Mouse (Mus musculus) lung, embryonic 15.5 days (tissue): ENCODE measurements around the gene Klb. TPM values are rescaled to one million over a fixed set of nuclear protein-coding genes. Genes with fewer than 3 reads are reported as not detected.

ENCODE experiments used
- ATAC-seq: fragments of 200-750 bp; cut with Nextera tagmentation; 2 replicates; pipeline ENCODE4 v1.8.0; 2017; ENCODE audit warnings: moderate number of reproducible peaks, borderline replicate concordance; ENCODE audit not compliant: low FRiP score, low TSS enrichment; ENCODE audit errors: extremely low read depth
- H3K27ac ChIP-seq: fragments of 300-500 bp; sonication (generic); 2 replicates; pipeline ENCODE4 v1.5.1; 2015; ENCODE audit warnings: moderate library complexity, mild to moderate bottlenecking, inconsistent platforms
- H3K27me3 ChIP-seq: fragments of 300-500 bp; sonication (generic); 2 replicates; pipeline ENCODE4 v1.6.1; 2015; ENCODE audit warnings: inconsistent platforms
- H3K36me3 ChIP-seq: fragments of 300-500 bp; sonication (generic); 2 replicates; pipeline ENCODE4 v1.6.1; 2015; ENCODE audit warnings: inconsistent platforms
- H3K4me1 ChIP-seq: fragments of 300-500 bp; sonication (generic); 2 replicates; pipeline ENCODE4 v1.6.1; 2015; ENCODE audit warnings: inconsistent platforms
- H3K4me2 ChIP-seq: fragments of 300-500 bp; sonication (generic); 2 replicates; pipeline ENCODE4 v1.6.1; 2015; ENCODE audit warnings: inconsistent platforms, mild to moderate bottlenecking, moderate library complexity
- H3K4me3 ChIP-seq: fragments of 300-500 bp; sonication (generic); 2 replicates; pipeline ENCODE4 v1.5.1; 2015; ENCODE audit warnings: mild to moderate bottlenecking, inconsistent platforms
- H3K9ac ChIP-seq: fragments of 300-500 bp; sonication (generic); 2 replicates; pipeline ENCODE4 v1.6.1; 2015; ENCODE audit warnings: inconsistent platforms
- H3K9me3 ChIP-seq: fragments of 300-500 bp; sonication (generic); 2 replicates; pipeline ENCODE4 v1.6.1; 2016; ENCODE audit warnings: inconsistent platforms
- WGBS: fragments of 180-500 bp; shearing (Covaris S2); methylation state at CpG from one replicate; pipeline ENCODE4 v1.1.7; 2015; 5-methylcytosine and 5-hydroxymethylcytosine counted together
- polyA plus RNA-seq: library from polyadenylated mRNA; unstranded; fragments of >200 nt; fragmentation: Nextera tagmentation; extraction: Ambion mirVana; gene quantifications from 2 replicates; pipeline ENCODE4 v1.2.1, GENCODE M21; 2015

The Klb gene
- polyA plus RNA-seq, 1 experiment from 2014 or later, result not detected

DNA sequence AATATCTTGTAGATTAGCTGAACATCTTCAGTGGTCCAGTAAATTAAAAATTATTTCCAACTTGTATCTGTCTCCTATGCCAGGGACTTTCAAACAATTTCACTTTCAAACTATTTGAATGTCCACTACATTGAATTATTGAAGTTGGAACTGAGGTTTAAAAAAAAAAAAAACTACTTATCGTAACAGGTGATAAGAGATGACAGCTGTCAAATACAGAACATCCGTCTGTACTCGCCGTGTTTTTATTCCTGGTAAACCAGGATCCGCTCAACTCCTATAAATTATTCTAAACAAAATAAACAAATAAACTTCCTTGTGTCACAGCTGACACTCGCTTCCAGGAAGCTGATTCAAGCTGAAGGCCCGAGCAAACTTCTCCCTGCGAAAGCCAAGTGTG lies 13.3 kb upstream of the Klb start:
- H3K36me3 ChIP-seq, result no peaks in the 10 kb centered on the region
- no peak for ATAC-seq
- peak overlapping the region; percentile 83; the same call in 1 of the 2 replicates for H3K27ac ChIP-seq
- H3K9ac ChIP-seq, result peak overlapping the region; percentile 91
- H3K4me3 ChIP-seq, result peak overlapping the region; percentile 92
- peaks cover 17% of the 10 kb centered on the region for H3K4me1 ChIP-seq
- 2% methylated on average over 8 of the region's 8 CpGs for WGBS
- peak overlapping the region; percentile 67 for H3K4me2 ChIP-seq
- no peaks in the 10 kb centered on the region for H3K27me3 ChIP-seq
- no peaks in the 10 kb centered on the region for H3K9me3 ChIP-seq

DNA sequence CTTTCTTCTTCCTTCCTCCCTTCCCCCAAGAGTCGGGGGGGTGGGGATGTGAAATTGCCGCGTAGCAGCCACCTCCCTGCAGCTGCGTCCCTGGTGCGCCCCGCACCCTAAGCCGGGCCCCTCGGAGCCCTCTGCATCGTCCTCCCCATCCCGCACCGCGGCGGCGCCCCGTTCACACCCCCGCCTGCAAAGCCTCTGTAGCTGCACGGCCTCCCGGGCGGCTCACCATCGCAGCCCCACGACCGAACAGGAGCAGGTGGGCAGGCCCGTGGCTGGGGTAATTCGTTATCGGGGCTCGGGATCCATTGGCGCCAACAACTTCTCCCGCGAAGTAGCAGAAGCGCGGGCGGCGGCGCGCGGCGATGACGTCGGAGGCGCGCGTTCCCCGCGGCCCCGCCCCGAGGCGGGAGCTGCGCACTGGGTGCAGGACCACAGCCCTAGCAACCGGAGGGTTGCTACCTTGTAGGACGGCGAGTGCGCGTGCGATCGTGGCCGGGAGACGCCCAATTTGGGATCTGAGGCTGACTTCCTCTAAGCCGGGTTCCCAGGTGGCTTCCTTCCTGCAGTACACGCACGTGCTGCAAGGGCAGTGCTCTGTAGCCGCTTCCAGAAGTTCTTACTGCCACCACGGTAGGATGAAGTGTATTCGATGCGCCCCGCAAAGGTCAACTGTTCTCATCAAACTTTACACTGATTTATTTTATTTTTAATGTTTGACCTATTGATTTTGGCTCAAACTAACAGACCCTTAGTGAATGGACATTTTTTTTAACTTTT lies 12.6 kb upstream of the Klb start, which contains the start of gene Rfc1:
Rfc1 (minus strand) TSS at position 373 of the 777 bp plus-strand sequence.
- ATAC-seq, result peak; percentile 96
- Histone ChIP-seq H3K27me3 (no peaks in the 10 kb centered on the region), H3K4me3 (peak within 1 kb of the TSS; percentile 92), H3K9ac (peak within 1 kb of the TSS; percentile 91), H3K4me1 (peaks cover 17% of the 10 kb centered on the region), H3K27ac (peak within 1 kb of the TSS; percentile 83), H3K4me2 (peak within 1 kb of the TSS; percentile 67), H3K9me3 (no peaks in the 10 kb centered on the region), H3K36me3 (no peaks in the 10 kb centered on the region)
- under 1% methylated on average over 65 of the region's 65 CpGs for WGBS

DNA sequence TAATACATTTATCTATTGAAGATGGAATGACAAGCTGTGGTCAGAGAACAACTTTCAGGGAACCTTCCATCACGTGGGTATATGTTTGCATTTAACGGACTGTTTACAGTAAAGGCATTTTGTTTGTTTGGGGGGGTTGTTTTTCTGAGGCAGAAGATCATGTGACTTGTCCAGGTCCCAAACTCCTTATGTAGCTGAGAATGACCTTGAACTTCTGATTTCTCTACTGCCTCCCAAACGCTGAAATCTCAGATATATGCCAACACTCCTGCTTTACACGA lies 12.1 kb upstream of the Klb start:
- no peak for ATAC-seq
- Histone ChIP-seq H3K4me3 (peak overlapping the region; percentile 92), H3K27me3 (no peaks in the 10 kb centered on the region), H3K36me3 (no peaks in the 10 kb centered on the region), H3K9ac (peak overlapping the region; percentile 91; the same call in 1 of the 2 replicates), H3K4me1 (peaks cover 17% of the 10 kb centered on the region), H3K9me3 (no peaks in the 10 kb centered on the region), H3K4me2 (peak overlapping the region; percentile 67), H3K27ac (no peak overlapping the region)
- 22% methylated on average over 4 of the region's 4 CpGs for WGBS

DNA sequence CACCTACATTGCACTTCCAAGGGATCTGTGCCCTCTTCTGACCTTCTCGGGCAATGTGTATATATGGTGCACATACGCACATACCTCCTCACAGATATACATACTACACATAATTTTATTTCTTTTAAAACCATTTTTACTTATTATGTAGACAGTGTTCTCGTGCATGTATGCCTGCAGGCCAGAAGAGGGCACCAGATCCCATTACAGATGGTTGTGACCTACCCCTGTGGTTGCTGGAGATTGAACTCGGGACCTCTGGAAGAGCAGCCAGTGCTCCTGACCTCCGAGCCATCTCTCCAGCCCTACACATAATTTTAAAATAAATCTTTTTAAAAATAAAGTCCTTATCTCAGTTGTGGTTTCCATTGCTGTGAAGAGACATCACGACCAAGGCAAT lies 9.7 kb upstream of the Klb start:
- 78% methylated on average over 6 of the region's 6 CpGs for WGBS
- H3K27ac ChIP-seq, result no peak overlapping the region
- H3K9me3 ChIP-seq, result no peaks in the 10 kb centered on the region
- H3K4me1 ChIP-seq, result peaks cover 17% of the 10 kb centered on the region
- no peak for ATAC-seq
- H3K36me3 ChIP-seq, result no peaks in the 10 kb centered on the region
- no peak overlapping the region for H3K4me3 ChIP-seq
- H3K9ac ChIP-seq, result no peak overlapping the region
- no peak overlapping the region for H3K4me2 ChIP-seq
- no peaks in the 10 kb centered on the region for H3K27me3 ChIP-seq

DNA sequence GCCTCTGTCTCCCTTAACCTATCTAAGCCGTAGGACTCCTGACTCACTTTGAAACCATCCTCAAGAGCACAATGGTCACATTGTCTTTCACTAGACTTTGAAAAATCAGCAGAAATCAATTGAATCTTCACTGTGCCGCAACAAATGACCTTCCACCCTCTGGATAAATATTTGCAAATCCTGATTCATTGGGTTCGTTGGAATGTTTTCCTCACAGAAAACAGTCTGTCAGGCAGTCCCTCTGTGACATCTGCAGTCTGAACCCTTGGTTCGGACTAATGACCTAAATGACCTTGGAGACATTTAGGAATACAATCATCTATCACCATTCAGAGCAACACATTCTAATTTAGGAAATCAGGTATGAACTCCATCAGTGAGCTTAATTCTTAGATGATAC lies 7.9 kb upstream of the Klb start:
- H3K4me2 ChIP-seq, result no peak overlapping the region
- no peak overlapping the region for H3K27ac ChIP-seq
- no peak overlapping the region for H3K9ac ChIP-seq
- 21% methylated on average over 4 of the region's 4 CpGs for WGBS
- H3K27me3 ChIP-seq, result no peaks in the 10 kb centered on the region
- ATAC-seq, result no peak
- no peaks in the 10 kb centered on the region for H3K36me3 ChIP-seq
- no peak overlapping the region for H3K4me3 ChIP-seq
- H3K9me3 ChIP-seq, result no peaks in the 10 kb centered on the region
- H3K4me1 ChIP-seq, result 0 out of 2 replicates have a peak, but pooled peaks cover 5% of the 10 kb centered on the region

DNA sequence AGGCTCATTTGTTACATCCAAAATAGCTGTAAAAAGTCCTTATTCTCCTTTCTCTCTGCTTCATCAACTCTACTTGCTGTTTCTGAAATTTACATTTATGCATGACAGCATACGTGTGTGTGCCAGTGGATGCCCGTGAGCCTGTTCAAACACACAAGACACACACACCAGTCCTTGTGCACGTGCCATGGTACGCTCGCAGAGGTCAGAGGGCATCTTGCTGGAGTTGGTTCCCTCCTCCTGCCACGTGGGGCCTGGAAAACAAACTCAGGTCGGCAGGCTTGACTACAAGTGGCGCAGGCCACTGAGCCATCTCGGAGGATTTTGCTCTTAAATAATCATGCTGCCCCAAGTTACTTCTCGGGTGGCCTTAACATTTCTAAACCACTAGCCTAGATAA lies 2.4 kb downstream of the Klb start:
- no peaks in the 10 kb centered on the region for H3K36me3 ChIP-seq
- H3K4me3 ChIP-seq, result no peak overlapping the region
- H3K4me1 ChIP-seq, result no peaks in the 10 kb centered on the region
- H3K9me3 ChIP-seq, result no peaks in the 10 kb centered on the region
- ATAC-seq, result no peak
- H3K27me3 ChIP-seq, result no peaks in the 10 kb centered on the region
- WGBS, result 44% methylated on average over 10 of the region's 10 CpGs
- no peak overlapping the region for H3K27ac ChIP-seq
- H3K4me2 ChIP-seq, result no peak overlapping the region
- H3K9ac ChIP-seq, result no peak overlapping the region

DNA sequence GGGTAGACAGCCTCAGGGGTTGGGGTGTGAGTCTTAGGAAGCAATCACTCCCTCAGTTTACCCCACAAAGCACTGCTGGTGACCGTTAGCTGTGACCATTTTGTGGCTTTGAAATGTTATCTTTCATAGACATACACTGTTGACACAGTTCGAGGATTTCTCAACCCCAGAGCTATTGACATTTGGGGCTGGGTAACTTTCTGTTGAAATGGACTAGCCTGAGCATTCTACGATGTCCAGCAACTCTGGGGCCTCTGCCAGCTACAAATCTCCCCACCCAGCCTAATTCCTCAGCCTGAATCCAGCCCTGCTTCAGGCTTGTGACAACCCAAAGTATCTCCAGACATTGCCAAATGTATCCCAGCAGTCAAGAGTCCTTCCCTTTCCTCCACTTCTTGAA lies 6.0 kb downstream of the Klb start:
- H3K9ac ChIP-seq, result no peak overlapping the region
- no peaks in the 10 kb centered on the region for H3K9me3 ChIP-seq
- 52% methylated on average over 3 of the region's 3 CpGs for WGBS
- no peaks in the 10 kb centered on the region for H3K4me1 ChIP-seq
- no peak overlapping the region for H3K27ac ChIP-seq
- no peak for ATAC-seq
- H3K36me3 ChIP-seq, result no peaks in the 10 kb centered on the region
- H3K27me3 ChIP-seq, result no peaks in the 10 kb centered on the region
- no peak overlapping the region for H3K4me3 ChIP-seq
- H3K4me2 ChIP-seq, result no peak overlapping the region

DNA sequence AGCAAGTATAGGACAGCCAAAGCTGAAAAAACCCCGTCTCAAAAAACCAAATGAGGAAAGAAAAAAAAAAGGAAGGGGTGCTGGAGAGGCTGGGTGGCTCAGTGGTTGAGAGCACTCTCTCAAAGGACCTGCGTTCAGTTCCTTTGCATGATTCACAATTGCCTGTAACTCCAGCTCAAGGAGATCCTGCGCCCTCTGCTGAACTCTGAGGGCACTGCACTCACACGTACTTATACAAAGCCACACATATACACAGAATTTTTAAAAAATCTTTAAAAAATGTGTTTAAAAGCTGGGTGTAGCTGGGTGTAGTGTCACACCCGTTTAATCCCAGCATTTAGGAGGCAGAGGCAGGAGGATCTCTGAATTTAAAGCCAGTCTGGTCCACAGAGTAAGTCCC lies 6.9 kb downstream of the Klb start:
- Histone ChIP-seq H3K4me3 (no peak overlapping the region), H3K4me1 (no peaks in the 10 kb centered on the region), H3K36me3 (no peaks in the 10 kb centered on the region), H3K27me3 (no peaks in the 10 kb centered on the region), H3K9ac (no peak overlapping the region), H3K9me3 (no peaks in the 10 kb centered on the region), H3K4me2 (no peak overlapping the region), H3K27ac (no peak overlapping the region)
- 76% methylated on average over 5 of the region's 5 CpGs for WGBS
- ATAC-seq, result no peak

DNA sequence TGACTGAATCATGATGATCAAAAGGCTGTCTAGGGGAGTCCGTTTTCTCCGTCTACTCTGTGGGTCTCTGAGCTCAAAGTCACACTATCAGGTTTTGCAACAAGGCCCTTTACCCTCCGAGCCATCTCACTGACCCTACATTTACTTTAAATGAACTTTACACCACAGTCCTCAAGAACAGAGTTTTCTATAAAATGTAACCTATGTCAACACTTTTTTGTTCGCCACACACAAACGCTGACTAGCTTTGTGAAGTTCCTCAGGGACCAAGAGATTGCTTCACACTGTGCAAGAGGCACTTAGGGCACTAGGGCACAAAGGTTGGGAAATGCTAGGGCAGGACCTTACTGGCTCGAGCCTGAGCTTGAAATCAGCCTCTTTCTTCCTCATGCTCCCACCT lies 8.7 kb downstream of the Klb start:
- ATAC-seq, result no peak
- Histone ChIP-seq H3K9me3 (no peaks in the 10 kb centered on the region), H3K4me2 (no peak overlapping the region), H3K4me3 (no peak overlapping the region), H3K27me3 (no peaks in the 10 kb centered on the region), H3K27ac (no peak overlapping the region), H3K9ac (no peak overlapping the region), H3K36me3 (no peaks in the 10 kb centered on the region), H3K4me1 (no peaks in the 10 kb centered on the region)
- 69% methylated on average over 6 of the region's 6 CpGs for WGBS

DNA sequence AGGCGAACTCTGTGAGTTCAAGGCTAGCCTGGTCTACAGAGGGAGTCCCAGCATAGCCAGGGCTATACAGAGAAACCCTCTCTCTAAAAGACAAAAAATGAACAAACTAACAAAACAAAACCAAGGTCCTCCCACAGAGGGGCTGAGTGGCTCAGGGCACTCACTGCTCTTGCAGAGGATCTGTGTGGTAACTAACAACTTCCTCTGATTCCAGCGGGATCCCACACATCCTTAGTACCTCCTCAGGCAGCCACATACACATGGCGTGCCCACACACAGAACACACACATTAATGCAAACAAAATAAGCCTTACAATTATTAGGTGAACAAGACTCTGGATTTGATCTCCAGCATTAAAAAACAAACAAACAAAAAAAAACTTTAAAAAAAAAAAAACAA lies 9.7 kb downstream of the Klb start:
- Histone ChIP-seq H3K4me1 (no peaks in the 10 kb centered on the region), H3K9me3 (no peaks in the 10 kb centered on the region), H3K27ac (no peak overlapping the region), H3K4me2 (no peak overlapping the region), H3K36me3 (no peaks in the 10 kb centered on the region), H3K27me3 (no peaks in the 10 kb centered on the region), H3K4me3 (no peak overlapping the region), H3K9ac (no peak overlapping the region)
- ATAC-seq, result no peak
- WGBS, result 75% methylated on average over 3 of the region's 3 CpGs

DNA sequence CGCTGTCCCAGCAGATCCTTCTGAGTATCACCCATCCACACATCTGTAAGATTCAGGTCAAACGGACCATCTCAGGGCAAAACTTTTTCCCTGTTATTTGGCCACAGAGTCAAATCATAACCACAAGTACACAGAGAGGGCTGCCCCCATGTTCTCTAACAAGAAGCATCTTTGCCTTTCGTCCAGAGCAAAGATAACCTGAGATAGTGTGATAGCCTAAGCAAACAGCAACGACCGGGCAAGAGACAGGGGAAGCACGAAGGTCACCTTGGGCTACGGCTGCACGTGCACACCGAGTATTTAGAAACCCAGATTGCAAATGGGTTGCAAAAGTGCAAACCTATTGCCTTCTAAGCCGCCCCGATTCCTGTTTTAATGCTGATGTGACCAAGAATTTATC lies 19.7 kb downstream of the Klb start:
- Histone ChIP-seq H3K9me3 (no peaks in the 10 kb centered on the region), H3K27me3 (no peaks in the 10 kb centered on the region), H3K36me3 (no peaks in the 10 kb centered on the region), H3K9ac (no peak overlapping the region), H3K4me2 (no peak overlapping the region), H3K4me3 (no peak overlapping the region), H3K27ac (no peak overlapping the region), H3K4me1 (no peaks in the 10 kb centered on the region)
- 58% methylated on average over 11 of the region's 11 CpGs for WGBS
- no peak for ATAC-seq

DNA sequence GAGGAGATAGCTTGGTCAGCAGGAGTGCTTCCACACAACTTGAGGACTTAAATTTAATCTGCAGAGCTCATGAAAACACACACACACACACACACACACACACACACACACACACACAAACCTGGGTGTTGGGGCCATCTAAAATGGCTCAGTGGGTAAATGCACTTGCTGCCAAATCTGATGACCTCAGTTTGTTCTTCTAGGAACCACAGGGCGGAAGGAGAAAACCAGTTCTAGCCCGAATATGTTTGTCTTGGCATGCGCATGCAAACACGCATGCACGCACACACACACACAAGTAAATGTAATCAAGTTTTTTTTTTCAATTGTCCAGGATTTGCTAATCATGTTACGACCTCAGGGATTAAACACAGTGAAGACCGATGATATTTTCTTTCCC lies 23.4 kb downstream of the Klb start:
- Histone ChIP-seq H3K4me1 (no peaks in the 10 kb centered on the region), H3K36me3 (no peaks in the 10 kb centered on the region), H3K27me3 (no peaks in the 10 kb centered on the region), H3K9ac (no peak overlapping the region), H3K9me3 (no peaks in the 10 kb centered on the region), H3K4me2 (no peak overlapping the region), H3K4me3 (no peak overlapping the region), H3K27ac (no peak overlapping the region)
- 91% methylated on average over 7 of the region's 7 CpGs for WGBS
- ATAC-seq, result no peak

DNA sequence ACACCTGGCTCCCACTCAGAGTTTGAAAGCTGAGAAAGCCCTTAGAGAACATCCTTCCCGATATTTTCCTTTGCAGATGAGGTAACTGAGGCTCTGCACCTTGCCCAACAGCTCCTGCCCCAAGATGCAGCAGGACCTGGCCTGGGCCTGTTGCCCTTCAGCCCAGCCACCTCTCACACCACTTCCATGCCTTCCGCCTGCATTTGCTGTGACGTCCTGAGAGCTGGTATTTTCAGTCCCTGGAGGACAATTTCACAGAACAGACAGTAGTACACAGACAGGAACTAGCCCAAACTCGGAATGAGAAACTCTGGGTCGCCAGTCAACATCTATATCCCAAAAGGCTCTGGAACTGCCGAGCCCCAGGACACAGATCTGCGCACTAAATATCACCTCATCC lies 26.6 kb downstream of the Klb start:
- no peak for ATAC-seq
- Histone ChIP-seq H3K4me2 (no peak overlapping the region), H3K27ac (no peak overlapping the region), H3K27me3 (no peaks in the 10 kb centered on the region), H3K9ac (no peak overlapping the region), H3K9me3 (no peaks in the 10 kb centered on the region), H3K4me1 (no peaks in the 10 kb centered on the region), H3K4me3 (no peak overlapping the region), H3K36me3 (no peaks in the 10 kb centered on the region)
- WGBS, result 77% methylated on average over 7 of the region's 7 CpGs
